Comparison of ENCODE assay signal across 14 mouse cellular contexts in genomic region chr1:119390676-119391075, GRCm38 (mm10). TPM values are rescaled to one million over a fixed set of nuclear protein-coding genes. Genes with fewer than 3 reads are reported as not detected.
A peak's percentile ranks its signal among the peaks of the same experiment; 100 is the strongest.
DNase-seq lines count a peak whose midpoint lies in the region; ATAC-seq and TF ChIP-seq lines count a peak whose summit lies in the region.
"Had no signal": no experiment of that assay in that cellular context is flagged by ENCODE, and none has a peak within 500 bp of the region (broad histone marks: within the 10 kb centered on the region; RNA-seq: fewer than 3 reads in every experiment).

No protein-coding gene starts in this region.

- H3K9ac ChIP-seq in hindbrain, embryonic 13.5 days, result no peak overlapping the region
- H3K9ac ChIP-seq in hindbrain, embryonic 12.5 days, result no peak overlapping the region
- no peak overlapping the region for H3K9ac ChIP-seq in ES-Bruce4 (ENCODE audit: low read depth, poor library complexity, severe bottlenecking)
- H3K9ac ChIP-seq: liver, embryonic 12.5 days had no signal

- H3K27me3 ChIP-seq in hindbrain, embryonic 13.5 days, result no peaks in the 10 kb centered on the region
- H3K27me3 ChIP-seq in hindbrain, embryonic 12.5 days, result peaks cover 5% of the 10 kb centered on the region
- no peaks in the 10 kb centered on the region for H3K27me3 ChIP-seq in ES-Bruce4 (ENCODE audit: control insufficient read depth, insufficient read depth, low read length, poor library complexity, severe bottlenecking)

- TF ChIP-seq EP300 in ES-Bruce4 (IDR thresholded peaks at IDR 0.05; ENCODE audit: insufficient read depth, low read depth, low read length), result no peak

- no peak for DNase-seq in frontal cortex, postnatal 10 days (ENCODE audit: low spot score in 2 of 2)
- DNase-seq in 3134 (ENCODE audit: extremely low read depth, insufficient read length, low spot score), result peak; percentile 51
- DNase-seq in left cerebral cortex, postnatal 4 days, result no peak
- DNase-seq: kidney, adult 8-10 months; lung, adult 2 months; thymus, postnatal 36 days had no signal

- TF ChIP-seq POLR2A in ES-Bruce4 (IDR thresholded peaks at IDR 0.05; ENCODE audit: insufficient read depth, low read length), result no peak

- peaks cover 30% of the 10 kb centered on the region for H3K4me1 ChIP-seq in hindbrain, embryonic 13.5 days (replicated peaks)
- H3K4me1 ChIP-seq in hindbrain, embryonic 12.5 days, result peaks cover 28% of the 10 kb centered on the region
- peaks cover 11% of the 10 kb centered on the region for H3K4me1 ChIP-seq in ES-Bruce4 (ENCODE audit: control insufficient read depth, insufficient read depth, low read length)
- H3K4me1 ChIP-seq: megakaryocyte, embryonic 14.5 days had no signal

- peak overlapping the region; percentile 48; the same call in 1 of the 2 replicates for H3K27ac ChIP-seq in hindbrain, embryonic 13.5 days
- no peak overlapping the region for H3K27ac ChIP-seq in hindbrain, embryonic 12.5 days
- peak overlapping the region; percentile 3; the same call in 1 of the 2 replicates for H3K27ac ChIP-seq in ES-Bruce4 (ENCODE audit: insufficient read depth, low read length)
- H3K27ac ChIP-seq: liver, embryonic 12.5 days had no signal

- no peak overlapping the region for H3K4me3 ChIP-seq in hindbrain, embryonic 13.5 days
- no peak overlapping the region for H3K4me3 ChIP-seq in hindbrain, embryonic 12.5 days
- H3K4me3 ChIP-seq in ES-Bruce4 (ENCODE audit: low read depth, low read length), result no peak overlapping the region
- H3K4me3 ChIP-seq: liver, embryonic 12.5 days; megakaryocyte, embryonic 14.5 days had no signal

- 52% methylated on average over 4 of the region's 4 CpGs for WGBS in hindbrain, embryonic 13.5 days
- 60% methylated on average over 4 of the region's 4 CpGs for WGBS in hindbrain, embryonic 12.5 days

- no peak for TF ChIP-seq CTCF in ES-Bruce4 (IDR thresholded peaks at IDR 0.05; ENCODE audit: low read depth, low read length)

- H3K4me2 ChIP-seq in hindbrain, embryonic 13.5 days, result no peak overlapping the region
- no peak overlapping the region for H3K4me2 ChIP-seq in hindbrain, embryonic 12.5 days (replicated peaks)
- H3K4me2 ChIP-seq: liver, embryonic 12.5 days had no signal

- H3K9me3 ChIP-seq in hindbrain, embryonic 13.5 days, result no peaks in the 10 kb centered on the region
- H3K9me3 ChIP-seq in hindbrain, embryonic 12.5 days (replicated peaks), result no peaks in the 10 kb centered on the region
- H3K9me3 ChIP-seq in ES-Bruce4 (replicated peaks; ENCODE audit: control insufficient read depth, insufficient read depth, low read length, poor library complexity, severe bottlenecking), result no peaks in the 10 kb centered on the region
- H3K9me3 ChIP-seq: liver, embryonic 12.5 days; megakaryocyte, embryonic 14.5 days had no signal

- no peaks in the 10 kb centered on the region for H3K36me3 ChIP-seq in hindbrain, embryonic 13.5 days
- no peaks in the 10 kb centered on the region for H3K36me3 ChIP-seq in hindbrain, embryonic 12.5 days
- no peaks in the 10 kb centered on the region for H3K36me3 ChIP-seq in ES-Bruce4 (ENCODE audit: control insufficient read depth, insufficient read depth, low read length, poor library complexity, severe bottlenecking)
- H3K36me3 ChIP-seq: G1E; liver, embryonic 12.5 days had no signal

- ATAC-seq in frontal cortex, adult (ENCODE audit: low TSS enrichment), result peak; percentile 42; the same call in 1 of the 2 replicates
- no peak for ATAC-seq in hindbrain, embryonic 13.5 days (ENCODE audit: low FRiP score)
- no peak for ATAC-seq in hindbrain, embryonic 12.5 days (ENCODE audit: low FRiP score)
- ATAC-seq: liver, embryonic 12.5 days; midbrain, embryonic 16.5 days had no signal

- intact Hi-C loops in left cerebral cortex, postnatal 4 days (cut with DNase I), result no loop called here

RNA-seq across cellular contexts. Expression of gene Inhbb, which starts 31.4 kb away (rescaled TPM):
- polyA plus RNA-seq in hindbrain, embryonic 13.5 days (2015; fragmentation: Nextera tagmentation; extraction: Ambion mirVana), result 2.2 and 2.7 TPM in 2 replicates
- 2.1 TPM in 2 replicates for polyA plus RNA-seq in hindbrain, embryonic 12.5 days (2016; fragmentation: Nextera tagmentation; extraction: Ambion mirVana)
- 1.2 and 1.9 TPM in 2 replicates for polyA plus RNA-seq in ES-Bruce4 (2011; ENCODE audit: insufficient read depth, insufficient read length, low read depth, missing spikeins)
- 10 to 100 TPM; 10.6 to 11.7 TPM for total RNA-seq in left cerebral cortex, postnatal 4 days (2021)
- polyA plus RNA-seq: G1E had no signal
